11 mouse cellular contexts compared by ENCODE assay signal in the genomic region with DNA sequence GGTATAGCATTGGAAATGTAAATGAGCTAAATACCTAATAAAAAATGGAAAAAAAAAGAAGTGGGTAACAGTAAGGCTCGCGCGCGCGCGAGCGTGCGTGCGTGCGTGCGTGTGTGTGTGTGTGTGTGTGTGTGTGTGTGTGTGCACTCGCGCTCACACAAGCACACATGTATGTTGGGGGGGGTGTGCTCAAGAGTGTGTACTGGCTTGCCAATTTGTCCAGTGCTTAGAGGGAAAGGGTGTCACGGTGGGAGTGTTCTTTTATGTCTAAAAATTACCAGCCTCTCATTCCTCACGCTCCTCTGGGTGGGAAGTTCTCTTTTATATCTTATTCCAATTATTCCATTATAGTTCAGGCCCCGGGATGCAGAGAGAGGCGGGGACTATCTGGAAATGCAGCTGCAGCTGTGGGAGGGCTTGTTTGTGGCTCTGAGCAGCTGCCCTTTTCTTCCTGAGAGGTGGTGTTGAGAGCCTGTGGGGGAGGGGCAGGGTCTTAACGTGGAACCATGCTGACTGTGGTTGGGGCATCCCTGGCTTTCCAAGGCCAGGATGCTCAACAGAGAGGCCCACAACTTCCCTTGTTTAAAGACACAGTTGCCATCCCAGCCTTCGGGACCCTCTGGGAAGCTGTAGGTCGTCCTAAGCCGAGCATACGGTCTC. TPM values are rescaled to one million over a fixed set of nuclear protein-coding genes. Genes with fewer than 3 reads are reported as not detected.
DNase-seq lines count a peak whose midpoint lies in the region; ATAC-seq lines count a peak whose summit lies in the region.
"Had no signal": no experiment of that assay in that cellular context is flagged by ENCODE, and none has a peak within 500 bp of the region (broad histone marks: within the 10 kb centered on the region; RNA-seq: fewer than 3 reads in every experiment).

No protein-coding gene starts in this region.

- H3K9ac ChIP-seq in hindbrain, embryonic 13.5 days = peak overlapping the region; percentile 43; the same call in 1 of the 2 replicates
- no peak overlapping the region for H3K9ac ChIP-seq in neural tube, embryonic 12.5 days
- H3K9ac ChIP-seq: embryonic facial prominence, embryonic 13.5 days had no signal

- DNase-seq in left cerebral cortex, postnatal 4 days = peak; percentile 31
- DNase-seq in left cerebral cortex, postnatal 14 days (ENCODE audit: low spot score in 2 of 2) = no peak
- peak; percentile 57 for DNase-seq in embryo, embryonic 9.5 days (ENCODE audit: extremely low spot score)
- no peak for DNase-seq in gastrocnemius, postnatal 14 days
- DNase-seq in urinary bladder, postnatal 14 days (ENCODE audit: low spot score) = no peak
- no peak for DNase-seq in frontal cortex, postnatal 10 days (ENCODE audit: low spot score in 2 of 2)
- DNase-seq: adrenal gland, postnatal 25 days had no signal

- intact Hi-C loops in left cerebral cortex, postnatal 4 days (cut with DNase I) = no loop called here
- intact Hi-C loops in left cerebral cortex, postnatal 14 days (cut with DNase I) = no loop called here
- intact Hi-C loops in gastrocnemius, postnatal 14 days (cut with DNase I; ENCODE audit: low total_unique reads) = no loop called here

- peak overlapping the region; percentile 71 for H3K27ac ChIP-seq in hindbrain, embryonic 13.5 days
- H3K27ac ChIP-seq in neural tube, embryonic 12.5 days = no peak overlapping the region
- H3K27ac ChIP-seq: embryonic facial prominence, embryonic 13.5 days had no signal

- ATAC-seq in hindbrain, embryonic 13.5 days (ENCODE audit: low FRiP score) = peak; percentile 33
- ATAC-seq in neural tube, embryonic 12.5 days (ENCODE audit: low FRiP score, low read depth) = peak; percentile 68

- no peak overlapping the region for H3K4me3 ChIP-seq in hindbrain, embryonic 13.5 days
- no peak overlapping the region for H3K4me3 ChIP-seq in neural tube, embryonic 12.5 days
- H3K4me3 ChIP-seq: embryonic facial prominence, embryonic 13.5 days had no signal

- 48% methylated on average over 22 of the region's 22 CpGs for WGBS in hindbrain, embryonic 13.5 days
- WGBS in neural tube, embryonic 12.5 days = 49% methylated on average over 22 of the region's 22 CpGs

- H3K36me3 ChIP-seq in hindbrain, embryonic 13.5 days = no peaks in the 10 kb centered on the region
- no peaks in the 10 kb centered on the region for H3K36me3 ChIP-seq in neural tube, embryonic 12.5 days
- H3K36me3 ChIP-seq: embryonic facial prominence, embryonic 13.5 days had no signal

- no peaks in the 10 kb centered on the region for H3K27me3 ChIP-seq in hindbrain, embryonic 13.5 days
- H3K27me3 ChIP-seq in neural tube, embryonic 12.5 days (replicated peaks) = no peaks in the 10 kb centered on the region
- H3K27me3 ChIP-seq: embryonic facial prominence, embryonic 13.5 days had no signal

- H3K4me1 ChIP-seq in hindbrain, embryonic 13.5 days (replicated peaks) = peaks cover 40% of the 10 kb centered on the region
- H3K4me1 ChIP-seq in neural tube, embryonic 12.5 days = peaks cover 46% of the 10 kb centered on the region

- peak overlapping the region; percentile 22; the same call in 1 of the 2 replicates for H3K4me2 ChIP-seq in hindbrain, embryonic 13.5 days
- H3K4me2 ChIP-seq in neural tube, embryonic 12.5 days (replicated peaks) = peak overlapping the region; percentile 40
- H3K4me2 ChIP-seq: embryonic facial prominence, embryonic 13.5 days had no signal

- H3K9me3 ChIP-seq in hindbrain, embryonic 13.5 days = no peaks in the 10 kb centered on the region
- no peaks in the 10 kb centered on the region for H3K9me3 ChIP-seq in neural tube, embryonic 12.5 days
- H3K9me3 ChIP-seq: embryonic facial prominence, embryonic 13.5 days had no signal

RNA-seq across cellular contexts. Expression of a gene that starts 23.4 kb away (rescaled TPM):
- total RNA-seq in left cerebral cortex, postnatal 4 days (2021) = 10 to 100 TPM; 29.9 to 30.5 TPM
- total RNA-seq in left cerebral cortex, postnatal 14 days (2021) = 10 to 100 TPM; 17.3 to 21.7 TPM
- polyA plus RNA-seq in hindbrain, embryonic 13.5 days (2015; fragmentation: Nextera tagmentation; extraction: Ambion mirVana) = 26.2 and 29.3 TPM in 2 replicates
- polyA plus RNA-seq in neural tube, embryonic 12.5 days (2016; fragmentation: Nextera tagmentation; extraction: Ambion mirVana) = 43.2 and 46.1 TPM in 2 replicates
- total RNA-seq in gastrocnemius, postnatal 14 days (2021) = 1 to 10 TPM; 1.1 to 2.1 TPM
- total RNA-seq: hematopoietic stem cell, adult 5-6 weeks had no signal

Comparison
In these comparisons a context has a peak if more than half of its experiments do, and no peak if none do; other contexts are left out.
1. DNase-seq: peak in left cerebral cortex, postnatal 4 days (single experiment) and embryo, embryonic 9.5 days (single experiment); none in left cerebral cortex, postnatal 14 days (0 of 2), gastrocnemius, postnatal 14 days (single experiment), urinary bladder, postnatal 14 days (single experiment) and frontal cortex, postnatal 10 days (0 of 2).
2. RNA of a gene that starts 23.4 kb away (total RNA-seq): 29.9 to 30.5 TPM in left cerebral cortex, postnatal 4 days and 17.3 to 21.7 TPM in left cerebral cortex, postnatal 14 days; 1.1 to 2.1 TPM in gastrocnemius, postnatal 14 days; every median in the first group is over 4 times any median in the second.